Mouse (Mus musculus) frontal cortex, postnatal 10 days (tissue): Measurements from ENCODE around the gene Eps8l1.
A peak's percentile ranks its signal among the peaks of the same experiment; 100 is the strongest.
"Not testable (repeated sequence)": the region's sequence is repeated elsewhere in the genome, so short reads cannot be mapped to it uniquely, and the experiment has no call there.

Experiments used
- DNase-seq, 2 experiments: peaks; one replicate each; pipeline ENCODE4 v3.0.0; 2022; ENCODE audit warnings: low spot score in 2 of 2, mixed read lengths in 1 of 2

Gene Eps8l1

GRCm38 (mm10) chr7:4508739-4509116, 48.3 kb downstream of the Eps8l1 start:
- DNase-seq = no peak

GRCm38 (mm10) chr7:4509863-4510608, 49.6 kb downstream of the Eps8l1 start:
- peak in 1 of 2 experiments; percentile 63 for DNase-seq

GRCm38 (mm10) chr7:4511489-4512224, 51.2 kb downstream of the Eps8l1 start:
- no peak for DNase-seq

DNA sequence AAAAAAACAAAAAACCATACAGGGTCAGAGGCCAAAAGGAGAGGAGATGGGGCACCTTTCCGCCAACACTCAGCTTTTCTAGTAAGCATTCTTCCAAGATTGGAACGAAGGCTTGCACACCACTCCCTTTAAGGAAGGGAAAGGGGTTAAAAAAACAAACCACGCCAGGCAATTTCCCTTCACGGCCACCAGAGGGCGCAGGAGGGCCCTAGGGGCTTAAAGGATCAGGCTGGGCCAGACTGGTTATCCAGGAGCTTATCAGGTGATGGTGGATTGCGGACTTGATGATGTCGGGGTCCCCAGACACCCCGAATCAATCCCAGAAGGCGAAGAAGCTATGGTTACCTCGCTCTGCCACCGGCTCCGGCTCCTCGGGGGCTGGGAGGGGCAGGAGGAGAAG, 52.8 kb downstream of the Eps8l1 start:
- no peak for DNase-seq

DNA sequence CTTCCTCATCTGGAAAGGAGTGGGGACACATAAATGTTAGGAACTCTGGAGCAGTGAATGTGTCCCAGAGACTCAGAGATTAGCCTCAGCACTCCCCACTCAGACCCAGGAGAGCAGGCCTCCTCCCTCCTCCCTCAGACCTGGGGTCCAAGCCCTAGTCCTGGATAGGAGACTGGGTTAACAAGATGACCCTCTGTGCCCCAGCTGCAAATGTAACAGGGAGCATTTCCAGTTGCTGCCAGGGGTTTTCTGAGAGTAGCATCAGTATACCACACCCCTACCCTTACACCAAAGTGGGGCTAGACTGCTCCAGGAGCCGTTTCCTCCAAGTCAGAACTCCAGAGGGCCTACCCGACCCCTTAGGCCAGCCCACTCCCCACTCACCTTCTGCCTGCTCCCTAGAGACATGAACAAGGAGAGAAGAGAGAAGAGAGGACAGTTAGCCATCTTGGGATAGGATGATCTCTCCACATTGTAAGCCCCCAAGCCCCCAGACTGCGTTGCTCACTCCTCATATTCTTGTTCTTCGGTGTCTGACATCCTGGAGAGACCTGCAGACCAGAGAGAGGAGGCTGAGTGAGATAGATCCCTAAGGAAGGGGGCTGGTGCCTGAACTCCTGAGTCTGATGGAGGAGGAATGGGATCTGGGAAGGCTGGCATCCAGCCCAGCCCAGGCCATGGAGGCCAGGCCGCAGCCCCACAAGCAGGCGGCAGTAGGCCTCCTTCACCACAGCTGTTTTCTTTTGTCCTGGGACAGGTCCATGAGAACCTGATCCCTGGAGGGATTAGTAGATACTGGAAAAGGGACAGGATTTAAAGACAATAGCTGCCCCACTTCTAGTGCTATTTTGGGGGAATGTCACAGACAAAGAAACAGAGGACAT, 53.6 kb downstream of the Eps8l1 start:
- DNase-seq = no peak

DNA sequence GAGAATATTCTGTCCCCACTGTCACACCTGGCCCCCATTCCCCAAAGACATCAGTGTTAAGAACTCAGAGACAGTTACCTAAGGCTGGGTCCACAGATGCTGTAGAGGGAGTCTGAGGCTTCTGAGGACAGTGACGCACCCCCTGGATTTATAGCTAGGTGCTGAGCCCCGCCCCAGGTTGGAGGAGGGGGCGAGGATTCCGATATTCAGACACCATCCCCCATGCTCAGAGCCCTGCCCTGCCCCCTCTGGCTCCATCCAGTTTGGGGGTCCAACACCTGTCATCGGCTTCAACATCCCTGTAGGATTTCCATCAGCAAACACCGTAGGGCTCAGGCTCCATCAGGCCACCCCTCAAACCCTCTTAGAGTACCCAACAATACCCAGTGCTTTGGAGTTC, 55.4 kb downstream of the Eps8l1 start:
- no peak for DNase-seq

- DNase-seq = no peak
Observed at GRCm38 (mm10) chr7:4516332-4517050, 56.0 kb downstream of the Eps8l1 start, which contains the start of gene Tnnt1. Gene Tnnt1 (minus strand): TSS chr7:4516382.

GRCm38 (mm10) chr7:4518487-4518886, 58.0 kb downstream of the Eps8l1 start:
- DNase-seq = no peak

DNA sequence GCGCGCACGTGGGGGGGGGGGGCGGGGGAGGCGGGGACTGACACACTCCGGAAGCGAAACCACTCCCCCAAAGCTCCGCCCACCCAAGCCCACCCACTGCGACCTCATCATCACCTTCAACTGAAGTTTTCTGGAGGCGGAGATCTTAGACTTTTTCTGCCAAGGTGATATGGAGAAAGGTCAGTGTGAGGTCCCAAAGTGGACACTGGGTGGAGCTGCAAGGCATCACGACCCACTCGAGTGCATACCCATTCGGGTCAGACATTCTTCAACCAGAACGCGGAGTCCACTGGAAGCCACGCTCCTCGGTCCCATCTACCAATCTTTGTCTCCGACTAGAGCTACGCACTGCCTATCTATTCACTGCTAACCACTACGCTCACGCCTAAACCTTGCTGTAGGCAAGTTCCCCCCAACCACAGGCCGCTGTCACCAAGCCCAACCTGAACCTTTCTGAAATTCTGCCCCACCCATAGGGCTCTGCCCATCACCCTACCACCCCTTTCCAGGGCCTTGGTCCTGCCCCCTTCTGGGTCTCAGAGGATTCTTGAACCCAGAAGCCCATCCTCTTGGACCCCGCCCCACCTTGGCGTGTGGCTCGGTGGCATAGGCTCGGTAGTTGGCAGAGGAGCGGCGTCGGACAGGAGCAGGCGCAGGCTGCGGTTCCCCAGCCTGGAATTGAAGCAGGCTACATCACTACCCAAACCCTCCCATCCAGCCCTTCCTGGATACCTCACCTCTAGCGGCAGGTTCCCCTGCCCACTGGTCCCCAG, 60.9 kb downstream of the Eps8l1 start:
- DNase-seq = no peak

DNA sequence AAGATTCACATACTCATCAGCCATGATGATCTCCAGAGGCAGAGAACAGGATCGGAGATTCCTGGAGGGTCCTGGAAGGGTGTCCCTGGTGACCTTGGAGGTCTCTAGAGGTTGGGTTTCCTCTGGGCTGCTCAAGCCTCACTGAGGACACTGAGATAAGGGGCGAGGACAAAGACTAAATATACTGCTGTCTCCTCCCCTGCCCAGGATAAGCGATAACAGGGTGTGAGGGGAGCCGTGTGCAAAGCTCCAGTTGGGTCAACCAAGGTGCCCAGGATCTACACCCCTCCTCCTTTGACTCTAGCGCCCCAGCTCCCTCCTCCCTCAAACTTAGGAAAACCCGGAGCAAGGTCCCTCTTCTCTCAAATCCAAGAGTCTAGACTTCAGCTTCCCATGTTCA, 61.8 kb downstream of the Eps8l1 start:
- DNase-seq = no peak

- DNase-seq = no peak
Observed at GRCm38 (mm10) chr7:4523205-4524130, 63.0 kb downstream of the Eps8l1 start.

DNA sequence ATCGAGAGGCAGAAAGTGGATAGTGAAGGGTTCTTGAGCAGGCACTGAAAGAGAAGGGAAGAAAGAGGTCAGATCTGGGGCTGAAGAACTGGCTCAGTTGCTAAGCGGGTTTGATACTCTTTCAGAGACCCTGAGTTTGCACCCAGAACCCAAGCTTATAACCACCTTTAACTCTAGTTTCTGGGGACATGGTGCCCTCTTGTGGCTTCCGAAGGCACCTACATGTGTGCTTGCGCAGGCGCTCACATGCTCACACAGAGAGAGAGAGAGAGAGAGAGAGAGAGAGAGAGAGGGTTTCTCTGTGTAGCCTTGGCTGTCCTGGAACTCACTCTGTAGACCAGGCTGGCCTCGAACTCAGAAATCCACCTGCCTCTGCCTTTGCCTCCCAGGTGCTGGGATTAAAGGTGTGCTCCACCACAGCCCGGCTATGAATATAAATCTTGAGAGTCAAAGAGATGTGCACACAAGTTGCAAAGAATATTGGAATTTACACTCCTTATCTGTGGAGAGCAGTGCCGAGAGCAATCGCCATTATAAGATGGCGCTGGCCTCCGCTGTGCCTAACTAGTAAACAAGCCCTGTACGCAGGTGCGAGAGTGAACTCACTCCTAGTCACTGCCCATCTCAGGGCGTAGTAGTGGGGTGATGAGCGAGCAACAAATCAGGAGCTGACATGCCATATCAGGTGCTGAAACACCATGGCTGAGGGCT, 63.9 kb downstream of the Eps8l1 start, which contains the start of gene Tnni3:
Tnni3 (minus strand) TSS at position 18 of the 711 bp plus-strand sequence.
- DNase-seq = not testable (repeated sequence)

DNA sequence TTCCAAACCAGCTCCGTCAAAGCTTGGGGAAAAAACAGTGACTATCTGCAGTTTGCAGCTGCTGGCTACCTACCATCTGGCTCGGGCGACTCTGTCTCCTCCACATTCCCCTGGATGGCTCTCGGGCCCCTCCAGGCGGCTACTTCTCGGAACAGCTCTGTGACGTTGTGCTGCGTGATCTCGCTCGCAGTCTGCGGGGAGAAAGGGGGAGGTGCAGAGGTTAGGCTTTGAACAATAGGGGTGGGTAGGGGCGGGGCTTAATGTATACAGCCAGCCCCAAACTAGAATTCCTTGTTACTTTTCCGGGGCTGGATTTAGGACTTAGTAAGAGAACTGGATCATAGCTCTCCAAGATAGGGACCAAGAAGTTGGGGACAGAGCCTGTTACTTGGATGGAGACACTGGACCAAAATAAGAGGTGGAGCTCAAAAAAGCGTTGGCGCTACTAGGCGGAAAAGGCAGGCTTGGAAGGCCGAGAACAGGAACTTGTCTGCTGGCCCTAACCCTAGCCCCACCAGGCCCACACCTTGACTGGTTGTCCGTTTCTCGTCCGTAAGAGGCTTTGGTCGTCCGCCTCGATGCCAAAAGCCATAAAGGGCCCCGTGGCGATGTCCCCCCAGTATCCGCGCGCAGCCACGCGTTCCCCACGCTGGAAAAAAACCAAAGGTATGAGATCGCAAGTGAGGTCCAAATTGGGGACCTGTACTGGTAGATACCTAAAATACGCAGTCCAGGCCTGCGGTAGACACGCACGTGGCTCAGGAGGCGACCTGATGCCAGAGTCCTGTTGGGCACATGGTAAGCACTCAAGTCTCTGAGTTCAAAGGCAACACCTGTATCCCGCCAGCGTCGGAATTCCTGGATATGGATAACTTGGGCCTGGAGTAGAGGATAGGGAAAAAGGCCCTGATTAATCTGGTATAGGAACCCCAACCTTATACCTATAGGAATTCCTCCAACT, 66.1 kb downstream of the Eps8l1 start:
- peak; percentile 61 to 74 for DNase-seq

GRCm38 (mm10) chr7:4527302-4527689, 66.8 kb downstream of the Eps8l1 start:
- DNase-seq = no peak
